1 mouse cellular context compared by ENCODE assay signal in the genomic region with DNA sequence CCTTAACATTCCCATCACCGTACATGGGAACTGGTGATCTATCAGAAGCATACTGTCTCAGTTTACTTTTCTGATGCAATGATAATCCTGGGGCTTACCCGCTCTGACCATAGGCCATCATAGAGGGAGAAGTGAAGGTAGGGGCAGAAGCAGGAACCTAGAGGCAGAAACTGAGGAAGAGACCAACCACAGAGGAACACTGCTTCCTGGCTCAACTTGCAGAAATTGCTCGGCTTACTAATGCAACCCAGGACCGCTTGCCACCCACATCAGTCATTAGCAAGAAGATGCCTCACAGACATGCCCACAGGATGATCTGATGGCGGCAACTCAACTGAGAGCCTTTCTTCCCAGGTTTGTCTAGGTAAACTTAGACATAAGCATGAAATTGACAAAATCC.
A peak's percentile ranks its signal among the peaks of the same experiment; 100 is the strongest.
TF ChIP-seq lines count a peak whose summit lies in the region.

No protein-coding gene starts in this region.

TF ChIP-seq in MEL, 35 proteins besides CTCF, POLR2A, EP300 and RAD21:
- TF ChIP-seq MEF2A (IDR thresholded peaks at IDR 0.05; ENCODE audit: extremely low read depth, insufficient replicate concordance, low read depth, low read length, poor library complexity, severe bottlenecking) = no peak
- peak; percentile 58 for TF ChIP-seq TBP (IDR thresholded peaks at IDR 0.05; ENCODE audit: low read depth, low read length)
